Mouse (Mus musculus) heart, embryonic 13.5 days (tissue): ENCODE results near the gene Pip4p1. TPM values are rescaled to one million over a fixed set of nuclear protein-coding genes. Genes with fewer than 3 reads are reported as not detected.
"Not testable (repeated sequence)": the region's sequence is repeated elsewhere in the genome, so short reads cannot be mapped to it uniquely, and the experiment has no call there.

Source experiments
- ATAC-seq: fragments of 200-750 bp; cut with Nextera tagmentation; 2 replicates; pipeline ENCODE4 v1.8.0; 2017; ENCODE audit warnings: moderate TSS enrichment; ENCODE audit not compliant: insufficient number of reproducible peaks, low FRiP score, low TSS enrichment; ENCODE audit errors: extremely low read depth
- H3K27ac ChIP-seq: fragments of 300-500 bp; sonication (generic); replicated peaks from 2 replicates; pipeline ENCODE4 v1.5.1; 2015; ENCODE audit warnings: moderate library complexity, mild to moderate bottlenecking, inconsistent platforms
- H3K27me3 ChIP-seq: fragments of 300-500 bp; sonication (generic); replicated peaks from 2 replicates; pipeline ENCODE4 v1.6.1; 2015; ENCODE audit warnings: mild to moderate bottlenecking, inconsistent platforms
- H3K36me3 ChIP-seq: fragments of 300-500 bp; sonication (generic); 2 replicates; pipeline ENCODE4 v1.6.1; 2015; ENCODE audit warnings: mild to moderate bottlenecking, inconsistent platforms
- H3K4me1 ChIP-seq: fragments of 300-500 bp; sonication (generic); 2 replicates; pipeline ENCODE4 v1.6.1; 2015; ENCODE audit warnings: inconsistent platforms
- H3K4me2 ChIP-seq: fragments of 300-500 bp; sonication (generic); 2 replicates; pipeline ENCODE4 v1.6.1; 2015; ENCODE audit warnings: inconsistent platforms, mild to moderate bottlenecking, moderate library complexity
- H3K4me3 ChIP-seq: fragments of 300-500 bp; sonication (generic); 2 replicates; pipeline ENCODE4 v1.5.1; 2015; ENCODE audit warnings: moderate library complexity, mild to moderate bottlenecking, inconsistent platforms
- H3K9ac ChIP-seq: fragments of 300-500 bp; sonication (generic); 2 replicates; pipeline ENCODE4 v1.6.1; 2015; ENCODE audit warnings: inconsistent platforms, mild to moderate bottlenecking, moderate library complexity
- H3K9me3 ChIP-seq: fragments of 300-500 bp; sonication (generic); 2 replicates; pipeline ENCODE4 v1.6.1; 2016; ENCODE audit warnings: inconsistent platforms
- WGBS: fragments of 180-500 bp; shearing (Covaris S2); methylation state at CpG from one replicate; pipeline ENCODE4 v1.1.7; 2015; ENCODE audit warnings: mixed read lengths; 5-methylcytosine and 5-hydroxymethylcytosine counted together
- polyA plus RNA-seq: library from polyadenylated mRNA; unstranded; fragments of >200 nt; fragmentation: Nextera tagmentation; extraction: Ambion mirVana; gene quantifications from 2 replicates; pipeline ENCODE4 v1.2.1, GENCODE M21; 2015

Pip4p1 gene
- 34.9 and 38.2 TPM in 2 replicates for polyA plus RNA-seq

DNA sequence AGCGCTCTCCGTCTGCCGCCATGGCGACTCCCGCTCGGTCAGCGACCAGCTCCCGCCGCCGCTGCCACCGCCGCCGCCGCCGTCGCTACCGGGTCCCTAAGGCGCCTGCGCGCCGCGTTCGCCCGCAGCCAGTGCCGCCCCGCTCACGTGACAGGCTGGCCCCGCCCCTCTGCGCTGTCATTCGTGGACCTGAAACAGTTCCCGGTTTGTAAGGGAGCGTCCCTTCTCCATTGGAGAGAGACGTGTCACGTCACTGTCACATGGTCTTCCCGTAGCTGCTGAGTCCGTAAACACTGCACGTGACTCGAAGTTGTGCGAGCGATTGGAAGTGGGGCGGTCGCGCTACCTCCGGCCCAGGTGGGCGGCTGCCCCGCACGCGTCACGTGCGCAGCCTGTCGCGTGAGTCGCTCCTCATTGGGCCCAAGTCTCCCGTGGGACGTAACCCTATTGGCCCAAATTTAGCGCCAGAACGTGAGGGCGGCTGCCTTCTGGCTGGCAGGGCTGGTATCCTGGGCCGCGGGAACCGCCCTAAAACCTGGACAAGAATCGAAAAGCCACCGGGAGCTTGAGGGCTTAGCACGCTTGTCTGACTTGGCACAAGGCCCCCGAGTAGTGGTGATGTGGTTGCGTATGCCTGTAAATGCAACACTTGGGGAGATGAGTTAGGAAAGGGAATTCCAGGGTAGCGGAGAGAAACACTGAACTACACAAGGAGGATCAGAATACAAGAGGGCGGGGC is at the start of gene Pip4p1, which contains the start of gene Pnp:
Gene Pip4p1 (minus strand): TSS at position 103 of the 739 bp plus-strand sequence.
Gene Pnp (plus strand): TSS at position 329 of the 739 bp plus-strand sequence.
- H3K9me3 ChIP-seq: no peaks in the 10 kb centered on the region
- peak within 1 kb of the TSS; percentile 89 for H3K27ac ChIP-seq
- WGBS: under 1% methylated on average over 67 of the region's 68 CpGs

DNA sequence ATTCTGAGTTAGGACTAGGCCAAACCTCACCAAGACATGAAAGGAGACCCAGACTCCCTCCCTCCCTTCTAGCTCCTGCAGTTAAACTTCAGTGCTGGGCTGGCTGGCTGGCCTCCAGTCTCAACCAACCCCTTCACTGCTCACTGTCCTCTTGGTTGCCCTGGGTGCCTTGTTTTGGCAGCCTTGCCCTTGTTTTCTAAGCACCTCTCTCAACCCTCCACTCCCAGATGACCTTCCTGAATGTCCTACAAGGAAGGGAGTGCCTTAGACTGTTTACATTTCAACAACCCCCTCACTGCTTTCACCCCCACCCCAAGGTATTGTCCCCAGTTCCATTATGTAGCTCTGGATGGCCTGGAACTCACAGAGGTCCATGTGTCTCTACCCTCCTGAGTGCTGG is 49.0 kb upstream of the Pip4p1 start:
- H3K36me3 ChIP-seq: no peaks in the 10 kb centered on the region
- peaks cover 8% of the 10 kb centered on the region for H3K4me1 ChIP-seq
- H3K4me2 ChIP-seq: no peak overlapping the region
- no peaks in the 10 kb centered on the region for H3K9me3 ChIP-seq
- H3K9ac ChIP-seq: no peak overlapping the region
- H3K27ac ChIP-seq: no peak overlapping the region
- ATAC-seq: no peak
- H3K4me3 ChIP-seq: no peak overlapping the region
- H3K27me3 ChIP-seq: no peaks in the 10 kb centered on the region

More for the DNA sequence above, at the start of gene Pip4p1, which contains the start of gene Pnp:
- H3K9ac ChIP-seq: peak within 1 kb of the TSS; percentile 99
- H3K27me3 ChIP-seq: no peaks in the 10 kb centered on the region
- peaks cover 26% of the 10 kb centered on the region for H3K4me1 ChIP-seq
- peak within 1 kb of the TSS; percentile 88 for H3K4me2 ChIP-seq
- H3K4me3 ChIP-seq: peak within 1 kb of the TSS; percentile 99
- H3K36me3 ChIP-seq: peaks cover 37% of the 10 kb centered on the region
- peak; percentile 97 for ATAC-seq

DNA sequence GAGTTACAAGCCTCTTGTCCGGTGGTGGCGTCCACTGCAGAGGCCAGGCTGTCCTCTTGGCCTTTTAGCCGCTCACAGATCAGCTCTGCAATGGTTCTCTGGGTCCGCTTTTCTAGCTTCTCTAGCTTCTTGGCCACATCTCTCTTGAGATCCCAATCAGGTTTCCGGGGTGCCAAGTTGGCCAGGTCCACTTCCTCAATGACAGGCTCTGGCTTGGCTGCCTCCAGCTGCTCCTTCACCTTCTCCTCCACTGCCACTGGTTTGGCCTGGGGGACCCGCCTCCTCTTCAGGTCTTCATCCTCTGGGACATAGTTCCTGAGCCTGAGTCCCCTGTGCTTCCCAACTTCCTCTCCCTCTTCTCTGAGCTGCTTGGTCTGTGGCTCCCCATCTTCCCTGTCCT is 47.8 kb upstream of the Pip4p1 start:
- not testable (repeated sequence) for H3K4me1 ChIP-seq, H3K9me3 ChIP-seq, H3K4me2 ChIP-seq, H3K9ac ChIP-seq, H3K27me3 ChIP-seq, H3K4me3 ChIP-seq, H3K36me3 ChIP-seq, H3K27ac ChIP-seq, ATAC-seq
- 74% methylated on average over 6 of the region's 6 CpGs for WGBS

DNA sequence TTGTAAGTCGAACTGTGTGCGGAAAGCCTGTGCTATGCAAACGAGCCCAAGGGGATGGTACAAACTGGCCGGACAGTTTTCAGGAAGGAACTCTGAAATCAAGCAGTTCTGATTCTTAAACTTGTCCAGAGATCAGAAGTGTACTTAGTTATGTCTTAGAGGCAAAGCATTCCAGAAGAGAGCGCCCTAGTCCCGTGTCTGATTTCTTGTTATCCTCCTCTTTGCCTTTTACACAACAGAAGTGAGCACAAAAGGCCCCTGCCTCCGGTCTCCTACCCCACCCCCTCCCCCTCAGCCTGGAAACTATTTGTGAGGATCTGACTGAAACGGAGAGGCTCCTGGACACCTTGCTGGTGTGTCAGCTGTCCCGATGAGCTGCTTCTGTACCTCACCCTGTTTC is 46.0 kb upstream of the Pip4p1 start:
- Histone ChIP-seq H3K4me3 (no peak overlapping the region), H3K27ac (no peak overlapping the region), H3K4me1 (peaks cover 8% of the 10 kb centered on the region), H3K27me3 (no peaks in the 10 kb centered on the region), H3K4me2 (peak overlapping the region; percentile 33), H3K9ac (0 out of 2 replicates have a peak overlapping the region, but pooled peaks have one; percentile 11), H3K9me3 (no peaks in the 10 kb centered on the region), H3K36me3 (no peaks in the 10 kb centered on the region)
- 30% methylated on average over 9 of the region's 9 CpGs for WGBS
- no peak for ATAC-seq

DNA sequence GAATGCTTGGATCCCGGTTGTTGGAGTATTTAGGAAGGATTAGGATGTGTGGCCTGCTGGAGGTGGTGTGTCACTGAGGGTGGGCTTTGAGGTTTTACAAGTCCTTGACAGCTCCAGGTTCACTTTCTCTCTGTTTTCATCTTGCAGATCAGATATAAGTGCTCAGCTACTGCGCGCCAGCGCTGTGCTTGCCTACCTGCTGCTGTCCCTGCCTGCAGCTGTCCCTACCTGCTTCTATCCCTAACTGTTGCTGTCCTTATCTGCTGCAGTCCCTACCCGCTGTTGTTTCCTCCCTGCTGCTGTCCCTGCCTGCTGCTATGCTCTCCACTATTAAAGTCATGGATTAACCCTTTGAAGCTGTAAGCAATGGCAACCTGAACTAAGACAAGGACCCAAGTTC is 44.3 kb upstream of the Pip4p1 start:
- Histone ChIP-seq H3K4me1 (peaks cover 9% of the 10 kb centered on the region), H3K4me3 (no peak overlapping the region), H3K36me3 (no peaks in the 10 kb centered on the region), H3K9ac (no peak overlapping the region), H3K27ac (no peak overlapping the region), H3K4me2 (no peak overlapping the region), H3K27me3 (no peaks in the 10 kb centered on the region), H3K9me3 (no peaks in the 10 kb centered on the region)
- no peak; the same call in 1 of the 2 replicates for ATAC-seq
- 46% methylated on average over 5 of the region's 5 CpGs for WGBS

DNA sequence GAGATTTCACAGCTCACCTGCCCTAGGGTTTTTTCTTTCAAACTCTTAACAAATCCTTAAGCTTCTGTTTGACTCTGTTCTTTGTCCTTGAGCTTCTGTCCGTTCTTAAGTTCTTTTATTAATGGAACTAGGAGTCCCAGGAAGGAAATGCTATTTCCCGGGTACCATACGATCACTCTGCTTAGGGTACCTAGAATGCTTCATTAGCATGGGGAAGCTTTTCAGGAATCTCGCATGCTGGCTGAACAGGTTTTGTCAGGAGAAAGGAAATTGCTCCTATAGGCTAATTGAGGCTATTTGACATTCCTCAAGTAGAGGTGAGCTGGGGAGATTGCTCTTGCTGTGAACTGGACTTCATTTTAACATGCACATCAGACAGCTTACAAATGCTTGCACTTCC is 43.0 kb upstream of the Pip4p1 start:
- no peaks in the 10 kb centered on the region for H3K27me3 ChIP-seq
- H3K9me3 ChIP-seq: no peaks in the 10 kb centered on the region
- no peak overlapping the region for H3K4me3 ChIP-seq
- no peak for ATAC-seq
- H3K9ac ChIP-seq: no peak overlapping the region
- WGBS: 31% methylated on average over 4 of the region's 4 CpGs
- no peak overlapping the region for H3K4me2 ChIP-seq
- no peak overlapping the region for H3K27ac ChIP-seq
- no peaks in the 10 kb centered on the region for H3K36me3 ChIP-seq
- H3K4me1 ChIP-seq: peaks cover 15% of the 10 kb centered on the region

DNA sequence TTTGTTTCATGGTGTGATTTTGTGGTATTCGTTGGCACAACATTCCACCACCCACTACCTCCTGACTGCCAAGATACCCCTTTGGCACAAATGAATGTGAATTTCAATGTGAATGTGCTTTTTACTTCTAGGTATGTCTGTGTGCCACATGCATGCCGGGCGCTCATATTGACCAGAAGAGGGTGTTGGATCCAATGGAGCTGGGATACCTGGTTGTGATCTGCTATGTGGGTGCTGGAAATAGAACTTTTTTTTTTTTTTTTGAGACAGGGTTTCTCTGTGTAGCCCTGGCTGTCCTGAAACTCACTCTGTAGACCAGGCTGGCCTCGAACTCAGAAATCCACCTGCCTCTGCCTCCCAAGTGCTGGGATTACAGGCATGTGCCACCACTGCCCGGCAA is 42.4 kb upstream of the Pip4p1 start:
- not testable (repeated sequence) for H3K9me3 ChIP-seq, H3K4me3 ChIP-seq, H3K27me3 ChIP-seq, ATAC-seq, H3K36me3 ChIP-seq, H3K9ac ChIP-seq, H3K27ac ChIP-seq, H3K4me2 ChIP-seq
- WGBS: 92% methylated on average over 5 of the region's 5 CpGs
- peaks cover 15% of the 10 kb centered on the region for H3K4me1 ChIP-seq

DNA sequence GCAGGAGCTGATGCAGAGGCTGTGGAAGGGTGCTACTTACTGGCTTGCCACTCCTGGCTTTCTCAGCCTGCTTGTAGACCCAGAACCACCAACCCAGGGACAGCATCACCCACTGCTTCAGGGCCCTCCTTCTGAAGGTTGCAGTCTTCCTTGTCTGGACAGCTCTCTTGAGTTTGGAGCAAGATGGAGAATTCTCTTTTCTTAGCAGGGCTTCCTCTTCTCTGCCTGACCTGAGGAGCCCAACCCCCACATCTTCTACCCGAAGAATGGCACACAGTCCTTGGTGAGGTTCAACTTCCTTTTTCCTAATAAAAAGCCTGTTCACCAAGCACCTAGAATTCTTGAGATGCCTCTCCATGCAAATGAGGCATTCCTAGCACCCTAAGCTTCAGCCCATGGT is 40.2 kb upstream of the Pip4p1 start:
- ATAC-seq: no peak
- H3K4me3 ChIP-seq: no peak overlapping the region
- 54% methylated on average over 1 of the region's 1 CpGs for WGBS

DNA sequence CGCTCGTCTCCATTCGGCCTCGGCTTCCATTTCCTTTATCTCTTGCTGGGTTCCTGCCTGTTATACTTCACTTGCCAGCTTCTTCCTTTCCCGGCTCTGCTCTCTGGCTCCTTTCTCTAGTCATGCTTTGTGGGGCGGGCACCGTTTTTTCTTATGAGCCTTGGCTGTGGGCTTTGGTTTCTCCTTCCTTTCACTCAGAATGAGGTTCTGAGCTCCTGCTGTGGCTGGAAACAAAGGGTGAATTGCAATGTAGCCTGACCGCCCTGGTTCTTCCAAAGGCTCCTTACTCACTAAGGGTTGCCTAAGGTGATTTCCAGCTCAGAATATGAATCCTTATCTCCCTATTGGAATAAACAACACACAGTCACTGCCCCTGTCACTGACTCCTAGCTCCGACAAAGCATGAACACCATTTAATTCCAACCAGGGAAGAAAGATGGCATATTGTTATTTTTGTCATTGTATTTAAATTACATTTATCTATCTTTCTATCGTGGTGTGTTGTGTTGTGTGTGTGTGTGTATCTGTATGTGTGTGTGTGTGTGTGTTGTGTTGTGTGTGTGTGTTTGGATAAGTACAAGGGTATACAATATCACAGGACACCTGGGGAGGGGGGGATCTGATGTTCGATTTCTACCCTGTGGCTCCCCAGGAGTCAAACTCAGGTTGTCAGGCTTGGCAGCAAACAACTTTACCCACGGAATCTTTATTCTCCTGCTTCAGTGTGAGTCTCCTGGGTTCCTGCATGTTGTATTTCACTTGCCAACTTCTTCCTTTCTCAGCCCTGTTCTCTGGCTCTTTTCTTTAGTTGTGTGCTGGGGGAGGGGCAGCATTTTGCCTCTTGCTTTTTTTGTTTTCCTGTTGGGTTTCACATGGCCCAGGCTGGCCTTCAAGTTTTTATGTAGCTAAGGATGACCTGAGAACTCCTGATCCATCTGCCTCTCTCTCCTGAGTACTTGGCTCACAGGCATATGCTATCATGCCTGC is 39.2 kb upstream of the Pip4p1 start:
- WGBS: 23% methylated on average over 12 of the region's 12 CpGs
- Histone ChIP-seq H3K9me3 (no peaks in the 10 kb centered on the region), H3K9ac (peak overlapping the region; percentile 17; the same call in 1 of the 2 replicates), H3K36me3 (no peaks in the 10 kb centered on the region), H3K4me3 (no peak overlapping the region), H3K4me2 (peak overlapping the region; percentile 38), H3K4me1 (peaks cover 9% of the 10 kb centered on the region), H3K27me3 (no peaks in the 10 kb centered on the region), H3K27ac (peak overlapping the region; percentile 51; the same call in 1 of the 2 replicates)
- no peak for ATAC-seq

More for the DNA sequence above, 40.2 kb upstream of the Pip4p1 start:
- Histone ChIP-seq H3K4me2 (no peak overlapping the region), H3K9me3 (no peaks in the 10 kb centered on the region), H3K36me3 (no peaks in the 10 kb centered on the region), H3K27ac (no peak overlapping the region), H3K9ac (no peak overlapping the region), H3K4me1 (peaks cover 9% of the 10 kb centered on the region), H3K27me3 (no peaks in the 10 kb centered on the region)

DNA sequence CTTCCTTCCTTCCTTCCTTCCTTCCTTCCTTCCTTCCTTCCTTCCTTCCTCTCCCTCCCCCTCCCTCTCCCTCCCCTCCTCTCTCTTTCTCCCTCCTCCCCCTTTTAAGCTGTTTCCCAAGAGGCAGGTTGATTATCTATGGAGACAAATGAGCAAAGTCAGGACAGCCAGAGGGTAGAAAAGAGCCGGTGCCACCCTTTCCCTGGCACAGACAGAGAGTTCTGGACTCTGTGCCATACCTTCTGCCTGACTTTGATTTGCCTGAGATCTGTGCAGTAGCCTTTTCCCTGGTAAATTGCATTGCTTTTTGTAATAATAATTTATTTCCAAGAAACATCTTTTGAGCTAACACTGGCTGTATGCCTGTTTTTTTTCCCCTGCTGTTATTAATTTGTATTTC is 38.4 kb upstream of the Pip4p1 start:
- no peak overlapping the region for H3K27ac ChIP-seq
- no peaks in the 10 kb centered on the region for H3K27me3 ChIP-seq
- H3K36me3 ChIP-seq: no peaks in the 10 kb centered on the region
- no peak for ATAC-seq
- peaks cover 9% of the 10 kb centered on the region for H3K4me1 ChIP-seq
- 22% methylated on average over 1 of the region's 1 CpGs for WGBS
- no peak overlapping the region for H3K4me3 ChIP-seq
- peak overlapping the region; percentile 38; the same call in 1 of the 2 replicates for H3K4me2 ChIP-seq
- no peaks in the 10 kb centered on the region for H3K9me3 ChIP-seq
- no peak overlapping the region for H3K9ac ChIP-seq

DNA sequence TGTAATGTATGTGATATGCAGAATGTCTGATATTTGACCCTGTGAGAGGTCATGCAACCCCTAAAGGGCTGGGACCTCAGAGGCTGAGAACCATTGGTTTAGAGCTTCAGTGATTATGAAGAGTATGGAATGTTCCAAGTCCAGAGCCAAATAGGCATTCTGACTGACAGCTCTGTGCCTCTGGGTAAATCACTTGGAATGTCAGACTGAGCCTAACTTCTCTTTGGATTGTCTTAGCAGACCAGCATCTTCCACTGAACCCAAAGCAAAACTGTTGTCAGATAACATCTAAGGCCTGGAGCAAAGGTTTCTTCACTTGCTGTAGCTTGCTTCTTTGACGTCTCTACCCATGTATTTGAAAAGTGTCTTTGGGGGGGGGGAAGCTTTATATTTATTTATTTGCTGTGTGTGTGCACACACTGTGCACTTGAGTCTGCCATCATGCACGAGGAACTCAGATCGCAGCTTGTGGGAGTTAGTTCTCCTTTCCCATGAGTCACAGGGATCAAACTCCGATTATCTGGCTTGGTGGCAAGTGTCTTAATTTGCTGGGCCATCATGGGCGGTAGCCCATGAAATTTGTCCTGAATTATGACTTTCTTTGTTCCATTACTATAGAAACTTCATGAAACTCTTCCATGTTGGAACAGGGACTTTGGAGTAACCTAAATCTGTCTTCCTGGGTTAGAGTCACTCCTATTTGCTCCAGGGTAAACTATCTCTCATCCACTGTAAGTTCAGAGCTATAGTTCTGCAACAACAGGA is 37.7 kb upstream of the Pip4p1 start:
- 83% methylated on average over 5 of the region's 5 CpGs for WGBS
- Histone ChIP-seq H3K4me1 (peaks cover 9% of the 10 kb centered on the region), H3K4me3 (no peak overlapping the region), H3K27me3 (no peaks in the 10 kb centered on the region), H3K9me3 (no peaks in the 10 kb centered on the region), H3K9ac (no peak overlapping the region), H3K27ac (no peak overlapping the region), H3K4me2 (no peak overlapping the region), H3K36me3 (no peaks in the 10 kb centered on the region)
- ATAC-seq: no peak
